Mouse (Mus musculus): ENCODE results near the gene Mtch2. TPM values are rescaled to one million over a fixed set of nuclear protein-coding genes. Genes with fewer than 3 reads are reported as not detected.
A peak's percentile ranks its signal among the peaks of the same experiment; 100 is the strongest.
"Not testable (repeated sequence)": the region's sequence is repeated elsewhere in the genome, so short reads cannot be mapped to it uniquely, and the experiment has no call there.

Gene Mtch2
- polyA plus RNA-seq, 1 experiment from 2014 or later, result 276 TPM

DNA sequence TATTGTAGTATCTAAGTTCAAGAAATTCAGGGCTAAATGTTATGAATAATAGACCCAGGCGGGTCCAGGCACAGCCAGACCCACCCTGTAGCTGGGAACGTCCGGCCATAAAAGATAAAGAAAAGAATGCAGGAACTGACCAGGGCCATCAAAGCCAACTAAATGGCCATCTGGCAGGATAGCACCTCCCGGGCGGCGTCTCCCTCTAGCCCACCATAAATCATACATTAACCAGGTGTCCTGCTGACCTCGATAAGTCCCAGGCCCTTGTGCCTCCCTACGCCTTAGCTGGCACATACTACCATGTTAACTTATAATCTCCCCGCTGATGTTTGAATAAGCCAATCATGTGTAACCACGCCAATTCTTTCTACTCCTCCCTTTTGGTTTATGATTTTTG, 22.4 kb upstream of the Mtch2 start:
- not testable (repeated sequence) for H3K9me3 ChIP-seq (ENCODE audit: control insufficient read depth, low read length); DNase-seq (ENCODE audit: low spot score); H3K4me1 ChIP-seq (replicated peaks; ENCODE audit: control insufficient read depth, insufficient read depth, low read length); H3K9ac ChIP-seq; H3K27ac ChIP-seq; H3K4me3 ChIP-seq (replicated peaks; ENCODE audit: low read length); H3K36me3 ChIP-seq (replicated peaks; ENCODE audit: control insufficient read depth, insufficient read depth); H3K4me2 ChIP-seq (replicated peaks); ATAC-seq (ENCODE audit: low FRiP score); H3K27me3 ChIP-seq (ENCODE audit: control insufficient read depth, insufficient read depth, low read length)
- 90% methylated on average over 10 of the region's 10 CpGs for WGBS

DNA sequence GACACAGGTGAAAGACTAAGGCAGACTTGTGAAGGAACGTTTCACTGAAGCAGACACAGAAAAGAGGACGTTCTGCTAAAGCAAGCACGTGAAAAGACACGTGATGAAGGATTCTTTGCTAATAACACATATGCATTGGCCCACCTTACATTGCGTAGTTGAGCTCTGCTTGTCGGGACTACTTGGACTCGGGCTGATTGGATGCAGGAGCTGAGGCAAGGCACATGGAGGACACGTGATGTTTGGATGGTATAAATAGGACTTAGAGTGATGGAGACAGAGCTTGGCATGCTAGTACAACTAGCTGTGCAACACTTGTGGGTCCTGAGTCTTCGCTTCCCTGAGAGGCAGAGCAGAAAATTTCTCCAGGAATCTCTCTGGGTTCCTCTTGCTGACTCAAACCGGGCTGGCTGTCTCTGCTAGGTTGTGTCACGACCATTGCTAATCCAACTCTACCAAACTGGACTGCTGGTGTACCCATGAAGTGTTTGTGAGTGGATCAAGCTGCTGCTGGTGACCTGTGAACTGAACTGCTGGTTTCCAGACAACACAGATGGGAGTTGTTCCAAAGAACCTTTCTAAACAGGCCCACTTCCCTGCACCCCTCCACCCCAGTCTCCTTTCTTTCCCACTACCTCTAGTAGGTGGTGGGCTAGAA, 21.3 kb upstream of the Mtch2 start:
- WGBS, result 86% methylated on average over 11 of the region's 11 CpGs

DNA sequence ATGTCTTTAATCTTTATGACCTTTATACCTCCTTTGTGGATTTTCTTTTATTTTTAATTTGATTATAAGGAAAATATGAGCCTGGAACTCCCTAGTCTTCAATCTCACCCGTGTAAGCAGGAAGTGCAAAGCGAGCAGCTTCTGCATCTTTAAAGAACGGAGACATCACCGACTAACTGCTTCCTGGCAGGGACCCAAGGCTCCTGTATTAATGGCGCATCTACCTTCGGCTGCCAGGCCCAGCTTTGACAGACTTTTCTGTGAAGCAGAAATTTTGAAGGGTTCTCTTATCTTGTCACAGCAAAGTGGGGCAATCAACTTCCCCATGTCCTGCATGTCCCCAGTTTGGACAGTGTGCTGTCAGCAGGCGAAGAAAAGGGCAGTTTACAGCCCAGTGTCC, 18.2 kb upstream of the Mtch2 start:
- Histone ChIP-seq H3K9ac (no peak overlapping the region), H3K9me3 (ENCODE audit: control insufficient read depth, low read length) (no peaks in the 10 kb centered on the region), H3K27ac (no peak overlapping the region), H3K4me2 (replicated peaks) (no peak overlapping the region), H3K36me3 (replicated peaks; ENCODE audit: control insufficient read depth, insufficient read depth) (no peaks in the 10 kb centered on the region), H3K27me3 (ENCODE audit: control insufficient read depth, insufficient read depth, low read length) (no peaks in the 10 kb centered on the region), H3K4me1 (replicated peaks; ENCODE audit: control insufficient read depth, insufficient read depth, low read length) (no peaks in the 10 kb centered on the region), H3K4me3 (replicated peaks; ENCODE audit: low read length) (no peak overlapping the region)
- no peak for ATAC-seq (ENCODE audit: low FRiP score)
- 68% methylated on average over 7 of the region's 7 CpGs for WGBS
- DNase-seq (ENCODE audit: low spot score), result no peak

More for the DNA sequence above, 21.3 kb upstream of the Mtch2 start:
- H3K27ac ChIP-seq, result no peak overlapping the region
- DNase-seq (ENCODE audit: low spot score), result no peak
- no peak overlapping the region for H3K4me3 ChIP-seq (replicated peaks; ENCODE audit: low read length)
- no peaks in the 10 kb centered on the region for H3K36me3 ChIP-seq (replicated peaks; ENCODE audit: control insufficient read depth, insufficient read depth)
- no peak for ATAC-seq (ENCODE audit: low FRiP score)
- H3K9me3 ChIP-seq (ENCODE audit: control insufficient read depth, low read length), result no peaks in the 10 kb centered on the region
- no peak overlapping the region for H3K4me2 ChIP-seq (replicated peaks)
- no peaks in the 10 kb centered on the region for H3K4me1 ChIP-seq (replicated peaks; ENCODE audit: control insufficient read depth, insufficient read depth, low read length)
- H3K27me3 ChIP-seq (ENCODE audit: control insufficient read depth, insufficient read depth, low read length), result no peaks in the 10 kb centered on the region
- no peak overlapping the region for H3K9ac ChIP-seq

DNA sequence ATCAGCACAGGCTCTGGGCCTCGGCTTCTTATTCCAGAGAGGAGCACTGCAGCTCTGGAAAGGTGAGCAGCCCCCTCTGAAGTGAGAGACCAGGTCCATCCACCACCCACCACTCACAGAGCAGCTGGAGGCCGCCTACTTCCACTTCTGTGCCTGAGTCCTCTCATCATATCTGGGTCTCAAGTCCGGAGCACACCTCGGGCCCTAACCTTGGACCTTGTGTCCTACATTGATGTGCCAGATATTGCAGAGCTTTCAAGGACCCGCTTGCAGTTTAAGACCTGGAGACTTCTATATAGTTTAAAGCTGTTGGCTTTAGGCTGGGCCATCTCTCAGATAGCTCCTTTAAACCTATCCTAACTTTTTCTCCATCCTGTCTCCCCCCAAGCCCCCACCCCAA, 13.5 kb upstream of the Mtch2 start:
- no peaks in the 10 kb centered on the region for H3K27me3 ChIP-seq (ENCODE audit: control insufficient read depth, insufficient read depth, low read length)
- H3K36me3 ChIP-seq (replicated peaks; ENCODE audit: control insufficient read depth, insufficient read depth), result no peaks in the 10 kb centered on the region
- DNase-seq (ENCODE audit: low spot score), result no peak
- no peaks in the 10 kb centered on the region for H3K9me3 ChIP-seq (ENCODE audit: control insufficient read depth, low read length)
- no peak for ATAC-seq (ENCODE audit: low FRiP score)
- H3K4me2 ChIP-seq (replicated peaks), result no peak overlapping the region
- H3K27ac ChIP-seq, result no peak overlapping the region
- WGBS, result 79% methylated on average over 5 of the region's 5 CpGs
- no peak overlapping the region for H3K4me3 ChIP-seq (replicated peaks; ENCODE audit: low read length)
- no peaks in the 10 kb centered on the region for H3K4me1 ChIP-seq (replicated peaks; ENCODE audit: control insufficient read depth, insufficient read depth, low read length)
- no peak overlapping the region for H3K9ac ChIP-seq

DNA sequence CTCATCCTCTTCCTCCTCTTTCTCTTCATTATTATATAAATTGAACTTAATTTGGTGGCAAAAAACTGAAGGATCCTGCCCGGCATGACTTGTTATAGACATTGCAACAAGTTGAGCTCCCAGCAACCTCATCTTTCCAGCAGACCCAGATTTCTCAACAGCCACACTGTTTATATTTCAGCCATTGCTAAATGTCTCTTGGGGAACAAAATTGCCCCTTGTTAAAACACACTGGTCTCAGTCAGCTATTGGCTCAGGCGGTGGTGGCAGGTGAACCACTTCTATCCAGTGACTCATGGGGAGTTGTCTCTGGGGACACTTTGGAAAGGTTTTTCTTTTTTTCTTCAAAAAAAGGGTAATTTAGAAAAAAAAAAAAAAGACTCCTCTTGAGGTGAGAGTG, 8.3 kb upstream of the Mtch2 start:
- Histone ChIP-seq H3K27ac (no peak overlapping the region), H3K9me3 (ENCODE audit: control insufficient read depth, low read length) (no peaks in the 10 kb centered on the region), H3K4me1 (replicated peaks; ENCODE audit: control insufficient read depth, insufficient read depth, low read length) (no peaks in the 10 kb centered on the region), H3K36me3 (replicated peaks; ENCODE audit: control insufficient read depth, insufficient read depth) (no peaks in the 10 kb centered on the region), H3K27me3 (ENCODE audit: control insufficient read depth, insufficient read depth, low read length) (no peaks in the 10 kb centered on the region), H3K4me2 (replicated peaks) (no peak overlapping the region), H3K4me3 (replicated peaks; ENCODE audit: low read length) (no peak overlapping the region), H3K9ac (no peak overlapping the region)
- no peak for DNase-seq (ENCODE audit: low spot score)
- 87% methylated on average over 2 of the region's 2 CpGs for WGBS
- no peak for ATAC-seq (ENCODE audit: low FRiP score)

DNA sequence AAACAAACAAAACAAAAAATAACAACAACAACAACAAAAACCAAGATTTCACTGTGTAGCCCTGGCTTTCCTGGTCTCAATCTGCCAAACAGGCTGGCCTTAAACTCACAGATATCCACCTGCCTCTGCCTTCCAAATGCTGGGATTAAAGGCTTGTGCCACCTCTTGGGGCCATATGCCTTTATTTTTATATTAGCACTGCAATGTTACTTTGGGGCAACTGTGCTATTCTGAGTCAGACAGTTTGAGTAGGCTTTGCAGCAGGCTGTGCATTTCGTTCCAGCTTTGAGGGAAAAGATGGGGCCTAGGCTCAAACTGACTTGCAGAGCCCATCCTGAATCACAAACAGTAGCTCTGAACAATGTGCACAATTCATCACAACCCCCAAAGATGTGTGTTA, 3.3 kb upstream of the Mtch2 start:
- H3K27ac ChIP-seq, result no peak overlapping the region
- H3K9ac ChIP-seq, result no peak overlapping the region
- WGBS, result 67% methylated on average over 1 of the region's 1 CpGs
- no peaks in the 10 kb centered on the region for H3K9me3 ChIP-seq (ENCODE audit: control insufficient read depth, low read length)
- no peak overlapping the region for H3K4me2 ChIP-seq (replicated peaks)
- ATAC-seq (ENCODE audit: low FRiP score) (no peak), DNase-seq (ENCODE audit: low spot score) (no peak)
- H3K4me3 ChIP-seq (replicated peaks; ENCODE audit: low read length), result no peak overlapping the region
- no peaks in the 10 kb centered on the region for H3K36me3 ChIP-seq (replicated peaks; ENCODE audit: control insufficient read depth, insufficient read depth)
- H3K27me3 ChIP-seq (ENCODE audit: control insufficient read depth, insufficient read depth, low read length), result no peaks in the 10 kb centered on the region
- H3K4me1 ChIP-seq (replicated peaks; ENCODE audit: control insufficient read depth, insufficient read depth, low read length), result peaks cover 14% of the 10 kb centered on the region

DNA sequence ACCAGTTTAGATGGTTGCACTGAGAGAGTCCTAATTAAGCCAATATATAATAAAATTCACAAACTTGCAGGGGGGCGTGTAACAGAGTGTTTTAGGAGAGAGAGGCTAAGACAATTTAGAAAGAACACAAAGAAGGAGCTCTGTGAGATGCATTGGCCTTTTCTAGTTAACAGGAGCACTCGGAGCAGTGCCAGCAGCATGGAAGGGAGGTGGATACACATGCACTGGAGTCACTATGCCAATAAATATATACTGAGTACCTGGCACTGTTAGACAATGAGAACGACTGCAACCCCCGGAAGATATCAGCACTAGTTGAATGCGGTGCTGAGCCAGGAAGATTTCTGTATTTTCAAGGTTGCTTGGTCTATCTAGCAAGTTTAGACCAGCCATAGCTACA, 2.7 kb upstream of the Mtch2 start:
- DNase-seq (ENCODE audit: low spot score) (no peak), ATAC-seq (ENCODE audit: low FRiP score) (no peak)
- 83% methylated on average over 5 of the region's 5 CpGs for WGBS
- Histone ChIP-seq H3K27me3 (ENCODE audit: control insufficient read depth, insufficient read depth, low read length) (no peaks in the 10 kb centered on the region), H3K36me3 (replicated peaks; ENCODE audit: control insufficient read depth, insufficient read depth) (no peaks in the 10 kb centered on the region), H3K9me3 (ENCODE audit: control insufficient read depth, low read length) (no peaks in the 10 kb centered on the region), H3K4me3 (replicated peaks; ENCODE audit: low read length) (no peak overlapping the region), H3K4me1 (replicated peaks; ENCODE audit: control insufficient read depth, insufficient read depth, low read length) (peaks cover 20% of the 10 kb centered on the region), H3K27ac (no peak overlapping the region), H3K9ac (no peak overlapping the region), H3K4me2 (replicated peaks) (no peak overlapping the region)

DNA sequence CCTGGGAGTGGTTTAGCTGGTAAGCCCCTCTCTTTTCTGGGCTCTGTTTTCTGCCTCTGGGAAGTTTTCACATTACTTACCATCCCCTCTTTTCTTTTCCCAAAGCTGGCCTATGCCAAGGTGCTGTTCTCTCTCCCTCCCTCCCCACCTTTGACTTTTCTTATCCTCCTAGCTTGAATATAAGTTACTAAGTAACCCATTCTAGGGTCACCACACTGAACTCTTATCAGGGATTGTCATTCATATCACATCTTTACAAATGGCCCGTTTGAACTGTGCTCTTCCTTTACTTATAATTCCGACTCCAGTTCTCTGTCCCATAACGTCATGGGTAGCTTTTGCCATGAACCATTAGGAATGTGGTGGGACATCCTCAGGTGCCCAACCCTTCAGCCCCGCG, 1.7 kb upstream of the Mtch2 start:
- DNase-seq (ENCODE audit: low spot score), result no peak
- Histone ChIP-seq H3K36me3 (replicated peaks; ENCODE audit: control insufficient read depth, insufficient read depth) (peaks cover 7% of the 10 kb centered on the region; the same call in 1 of the 2 replicates), H3K9ac (no peak overlapping the region), H3K4me3 (replicated peaks; ENCODE audit: low read length) (no peak overlapping the region), H3K27ac (no peak overlapping the region), H3K27me3 (ENCODE audit: control insufficient read depth, insufficient read depth, low read length) (no peaks in the 10 kb centered on the region), H3K4me2 (replicated peaks) (no peak overlapping the region), H3K4me1 (replicated peaks; ENCODE audit: control insufficient read depth, insufficient read depth, low read length) (peaks cover 21% of the 10 kb centered on the region), H3K9me3 (ENCODE audit: control insufficient read depth, low read length) (no peaks in the 10 kb centered on the region)
- WGBS, result 88% methylated on average over 5 of the region's 5 CpGs
- no peak for ATAC-seq (ENCODE audit: low FRiP score)

DNA sequence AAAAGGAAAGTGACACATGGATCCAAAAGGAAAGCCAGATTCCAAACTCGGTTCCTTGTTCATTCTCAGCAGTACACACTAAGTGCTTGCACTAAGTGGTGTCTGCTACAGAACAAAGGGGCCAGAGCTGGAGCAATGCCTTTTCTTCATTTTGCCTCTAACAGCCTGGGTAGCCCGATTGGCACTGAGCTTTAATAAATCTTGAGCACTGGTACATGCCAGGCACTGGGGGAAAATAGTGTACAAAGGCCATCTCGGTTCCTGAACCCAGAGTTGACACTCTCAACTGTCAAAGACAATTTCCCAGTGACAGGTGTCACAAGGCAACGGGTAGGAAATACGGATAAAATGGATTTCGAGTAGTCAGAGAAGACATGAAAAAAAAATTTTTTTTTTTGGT, 784 bp upstream of the Mtch2 start:
- Histone ChIP-seq H3K36me3 (replicated peaks; ENCODE audit: control insufficient read depth, insufficient read depth) (peaks cover 17% of the 10 kb centered on the region), H3K27ac (peak overlapping the region; percentile 84), H3K9ac (peak overlapping the region; percentile 66), H3K4me3 (replicated peaks; ENCODE audit: low read length) (peak overlapping the region; percentile 71), H3K4me2 (replicated peaks) (peak overlapping the region; percentile 65), H3K27me3 (ENCODE audit: control insufficient read depth, insufficient read depth, low read length) (no peaks in the 10 kb centered on the region), H3K4me1 (replicated peaks; ENCODE audit: control insufficient read depth, insufficient read depth, low read length) (peaks cover 21% of the 10 kb centered on the region), H3K9me3 (ENCODE audit: control insufficient read depth, low read length) (no peaks in the 10 kb centered on the region)
- DNase-seq (ENCODE audit: low spot score), result no peak
- WGBS, result 46% methylated on average over 6 of the region's 6 CpGs
- ATAC-seq (ENCODE audit: low FRiP score), result no peak

DNA sequence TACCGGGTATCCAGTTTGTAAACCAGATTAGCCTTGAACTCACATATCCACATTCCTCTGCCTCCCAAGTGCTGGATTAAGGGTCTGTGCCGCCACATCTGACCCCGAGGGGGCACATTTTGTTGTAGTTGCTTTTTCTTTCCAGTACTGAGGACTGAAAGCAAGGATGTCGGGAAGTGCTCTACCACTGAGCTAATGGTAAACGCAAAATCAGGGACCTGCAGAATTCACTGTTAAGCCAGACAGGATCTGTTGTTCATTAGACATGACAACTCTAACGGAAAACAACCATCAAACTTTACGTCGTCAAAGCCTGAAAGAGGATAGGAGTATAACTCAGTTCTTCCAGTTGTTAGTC, 379 bp upstream of the Mtch2 start:
- H3K4me2 ChIP-seq (replicated peaks), result peak overlapping the region; percentile 65
- peaks cover 21% of the 10 kb centered on the region for H3K36me3 ChIP-seq (replicated peaks; ENCODE audit: control insufficient read depth, insufficient read depth)
- H3K9ac ChIP-seq, result peak overlapping the region; percentile 66
- H3K4me1 ChIP-seq (replicated peaks; ENCODE audit: control insufficient read depth, insufficient read depth, low read length), result peaks cover 21% of the 10 kb centered on the region
- H3K27me3 ChIP-seq (ENCODE audit: control insufficient read depth, insufficient read depth, low read length), result no peaks in the 10 kb centered on the region
- peak overlapping the region; percentile 84 for H3K27ac ChIP-seq
- peak overlapping the region; percentile 71 for H3K4me3 ChIP-seq (replicated peaks; ENCODE audit: low read length)
- no peaks in the 10 kb centered on the region for H3K9me3 ChIP-seq (ENCODE audit: control insufficient read depth, low read length)
- DNase-seq (ENCODE audit: low spot score), result no peak
- 3% methylated on average over 8 of the region's 8 CpGs for WGBS
- ATAC-seq (ENCODE audit: low FRiP score), result peak; percentile 69

All from hindbrain, embryonic 14.5 days (tissue).